Mouse (Mus musculus): Measurements from ENCODE around the gene Armh2. TPM values are rescaled to one million over a fixed set of nuclear protein-coding genes. Genes with fewer than 3 reads are reported as not detected.

Armh2 gene
- polyA plus RNA-seq, 1 experiment from 2014 or later, result not detected

- no peaks in the 10 kb centered on the region for H3K36me3 ChIP-seq (replicated peaks; ENCODE audit: control insufficient read depth, insufficient read depth)
- no peak overlapping the region for H3K9ac ChIP-seq
- H3K4me3 ChIP-seq (replicated peaks; ENCODE audit: low read length), result no peak overlapping the region
- DNase-seq (ENCODE audit: low spot score) (no peak), ATAC-seq (ENCODE audit: low FRiP score) (no peak)
- no peaks in the 10 kb centered on the region for H3K4me1 ChIP-seq (replicated peaks; ENCODE audit: control insufficient read depth, insufficient read depth, low read length)
- no peaks in the 10 kb centered on the region for H3K27me3 ChIP-seq (ENCODE audit: control insufficient read depth, insufficient read depth, low read length)
- no peak overlapping the region for H3K27ac ChIP-seq
- no peaks in the 10 kb centered on the region for H3K9me3 ChIP-seq (ENCODE audit: control insufficient read depth, low read length)
- no peak overlapping the region for H3K4me2 ChIP-seq (replicated peaks)
- WGBS, result 94% methylated on average over 9 of the region's 9 CpGs
These were observed 51.5 kb downstream of the Armh2 start for GRCm38 (mm10) chr13:24792411-24793045.

Other genes with a start within 250 kb of the Armh2 start
- gene Ripor2, start 159.0 kb upstream of the Armh2 start, polyA plus RNA-seq (2014; fragmentation: Nextera tagmentation; extraction: Ambion mirVana), result 21.9 and 25.9 TPM in 2 replicates
- gene Gmnn, start 20.7 kb downstream of the Armh2 start, polyA plus RNA-seq (2014; fragmentation: Nextera tagmentation; extraction: Ambion mirVana), result 20.6 and 22.1 TPM in 2 replicates
- gene BC005537, start 60.4 kb downstream of the Armh2 start, polyA plus RNA-seq (2014; fragmentation: Nextera tagmentation; extraction: Ambion mirVana), result 40.8 and 43.7 TPM in 2 replicates
- gene Acot13, start 90.3 kb downstream of the Armh2 start, polyA plus RNA-seq (2014; fragmentation: Nextera tagmentation; extraction: Ambion mirVana), result 55.6 and 59.9 TPM in 2 replicates
- gene Tdp2, start 90.4 kb downstream of the Armh2 start, polyA plus RNA-seq (2014; fragmentation: Nextera tagmentation; extraction: Ambion mirVana), result 34.7 and 37.5 TPM in 2 replicates
- gene D130043K22Rik, start 103.9 kb downstream of the Armh2 start, polyA plus RNA-seq (2014; fragmentation: Nextera tagmentation; extraction: Ambion mirVana), result 5.5 and 8.0 TPM in 2 replicates
- 15.8 and 16.5 TPM in 2 replicates for gene Aldh5a1, start 196.4 kb downstream of the Armh2 start, polyA plus RNA-seq (2014; fragmentation: Nextera tagmentation; extraction: Ambion mirVana)
- gene Gpld1, start 201.9 kb downstream of the Armh2 start, polyA plus RNA-seq (2014; fragmentation: Nextera tagmentation; extraction: Ambion mirVana), result 2.8 and 3.8 TPM in 2 replicates